Mouse (Mus musculus) retina, postnatal 1 day (tissue): ENCODE measurements around the gene Ggt1.
A peak's percentile ranks its signal among the peaks of the same experiment; 100 is the strongest.

Source experiments
- DNase-seq: peaks from one replicate; pipeline ENCODE4 v3.0.0-alpha.2; 2012

The Ggt1 gene

GRCm38 (mm10) chr10:75579129-75579528 is 17.7 kb downstream of the Ggt1 start:
- DNase-seq: no peak

- DNase-seq: peak; percentile 93
Observed at GRCm38 (mm10) chr10:75585876-75586552, 24.6 kb downstream of the Ggt1 start.

- DNase-seq: no peak
Observed at GRCm38 (mm10) chr10:75586553-75586879, 25.1 kb downstream of the Ggt1 start.

- DNase-seq: no peak
Observed at GRCm38 (mm10) chr10:75587781-75588180, 26.4 kb downstream of the Ggt1 start.

DNA sequence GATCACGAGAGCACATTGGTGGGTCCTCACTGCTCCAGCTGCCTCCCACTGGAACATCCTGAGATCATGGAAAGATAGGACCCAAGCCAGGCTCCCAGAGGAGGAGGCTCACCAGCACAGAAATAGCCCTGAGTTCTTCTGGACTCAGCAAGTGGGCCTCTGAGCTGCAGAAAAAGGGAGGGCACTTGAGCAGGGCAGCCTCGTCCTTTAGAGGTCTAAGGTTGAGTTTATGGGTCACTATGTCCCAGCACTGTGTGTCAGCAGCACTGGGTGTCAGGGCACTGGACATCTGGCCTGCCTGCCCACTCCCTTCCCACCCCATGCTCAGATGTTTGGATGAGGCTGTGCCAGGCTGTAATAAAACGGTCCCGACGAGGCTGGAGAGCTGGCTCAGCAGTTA is 26.9 kb downstream of the Ggt1 start:
- no peak for DNase-seq

DNA sequence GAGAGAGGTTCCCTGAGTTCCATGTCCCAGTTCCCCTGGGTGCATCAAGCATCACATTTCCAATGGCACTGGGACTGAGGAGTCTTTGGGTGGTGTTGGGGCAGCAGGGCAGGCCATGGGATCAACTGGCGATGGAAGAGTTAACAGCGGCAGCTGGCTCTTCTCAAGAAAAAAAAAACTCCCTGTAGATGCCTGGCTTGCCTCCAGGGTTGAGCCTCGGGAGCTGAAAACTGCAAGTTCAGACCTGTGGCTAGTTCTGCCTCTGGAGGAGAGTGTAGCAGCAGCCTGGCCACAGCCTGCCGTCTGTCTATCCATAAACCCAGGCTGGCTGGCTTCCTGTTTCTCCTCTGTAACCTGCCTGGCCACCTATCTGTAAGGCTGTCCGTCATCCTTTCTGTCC is 27.7 kb downstream of the Ggt1 start, which contains the start of gene Ggt5:
Gene Ggt5, plus strand, starts transcription at position 212 of the 400 bp plus-strand sequence.
- peak; percentile 63 for DNase-seq

DNA sequence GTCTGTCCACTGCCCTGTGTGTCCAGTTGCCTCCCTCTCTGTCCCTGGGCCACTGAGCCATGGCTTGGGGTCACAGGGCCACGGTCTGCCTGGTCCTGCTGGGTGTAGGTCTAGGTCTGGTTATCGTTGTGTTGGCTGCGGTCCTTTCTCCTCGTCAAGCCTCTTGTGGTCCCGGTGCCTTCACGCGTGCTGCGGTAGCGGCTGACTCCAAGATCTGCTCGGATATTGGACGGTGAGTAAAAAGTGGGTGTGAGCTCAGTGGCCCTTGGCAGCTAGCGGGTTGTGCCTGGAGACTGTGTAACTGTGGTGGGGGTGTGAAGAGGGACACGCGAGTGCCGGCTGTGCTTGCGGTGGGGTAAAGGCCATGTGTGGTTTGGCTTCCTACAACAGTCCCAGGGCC is 28.2 kb downstream of the Ggt1 start:
- DNase-seq: no peak

- DNase-seq: no peak
Observed at GRCm38 (mm10) chr10:75591211-75591894, 29.9 kb downstream of the Ggt1 start.

DNA sequence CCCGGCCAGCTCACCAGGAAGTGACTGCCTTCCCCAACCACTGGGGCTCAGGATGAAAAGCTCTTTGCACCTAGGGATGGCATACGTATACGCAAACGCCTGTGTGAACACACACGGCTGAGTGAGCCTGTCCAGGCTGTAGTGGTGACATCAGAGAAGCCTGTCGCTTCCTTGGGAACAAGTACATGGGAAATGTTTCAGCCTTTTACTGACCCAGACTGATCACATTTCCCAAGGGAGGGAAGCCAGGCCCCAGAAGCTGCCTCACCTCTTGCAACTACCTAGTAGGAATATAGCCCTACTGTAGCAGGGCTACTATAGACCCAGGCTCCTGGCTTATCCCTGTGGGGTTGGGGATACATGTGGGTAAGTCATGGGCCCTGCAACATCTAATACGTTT is 31.2 kb downstream of the Ggt1 start:
- DNase-seq: no peak

GRCm38 (mm10) chr10:75595981-75596380 is 34.6 kb downstream of the Ggt1 start:
- DNase-seq: no peak

- no peak for DNase-seq
Observed at GRCm38 (mm10) chr10:75600189-75600730, 38.9 kb downstream of the Ggt1 start.

- DNase-seq: peak; percentile 21
Observed at GRCm38 (mm10) chr10:75605162-75605846, 43.9 kb downstream of the Ggt1 start.

- no peak for DNase-seq
Observed at GRCm38 (mm10) chr10:75607253-75607652, 45.8 kb downstream of the Ggt1 start.

GRCm38 (mm10) chr10:75608975-75609374 is 47.6 kb downstream of the Ggt1 start:
- DNase-seq: no peak

DNA sequence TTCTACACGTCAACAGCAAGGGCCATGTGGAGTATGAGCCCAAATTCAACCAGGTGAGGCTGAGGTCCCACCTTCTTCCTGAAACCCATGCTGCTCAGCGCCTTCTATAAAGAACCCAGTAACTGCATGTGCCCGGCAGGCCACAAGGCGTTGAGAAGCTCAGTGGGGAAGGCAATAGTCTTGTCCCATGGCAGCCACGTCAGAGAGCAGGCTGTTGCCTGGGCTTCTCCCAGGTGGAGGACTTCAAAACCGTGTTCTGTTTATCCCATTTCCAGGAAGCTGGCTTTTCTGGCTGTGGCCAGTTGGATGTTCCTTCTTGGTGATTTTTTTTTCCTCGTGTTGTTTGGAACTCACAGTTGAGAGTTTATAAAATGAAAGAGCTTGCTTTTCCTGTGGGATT is 49.1 kb downstream of the Ggt1 start:
- DNase-seq: no peak

- no peak for DNase-seq
Observed at GRCm38 (mm10) chr10:75616044-75616443, 54.6 kb downstream of the Ggt1 start.

- no peak for DNase-seq
Observed at GRCm38 (mm10) chr10:75620818-75621217, 59.4 kb downstream of the Ggt1 start.

GRCm38 (mm10) chr10:75625920-75626319 is 64.5 kb downstream of the Ggt1 start:
- no peak for DNase-seq

DNA sequence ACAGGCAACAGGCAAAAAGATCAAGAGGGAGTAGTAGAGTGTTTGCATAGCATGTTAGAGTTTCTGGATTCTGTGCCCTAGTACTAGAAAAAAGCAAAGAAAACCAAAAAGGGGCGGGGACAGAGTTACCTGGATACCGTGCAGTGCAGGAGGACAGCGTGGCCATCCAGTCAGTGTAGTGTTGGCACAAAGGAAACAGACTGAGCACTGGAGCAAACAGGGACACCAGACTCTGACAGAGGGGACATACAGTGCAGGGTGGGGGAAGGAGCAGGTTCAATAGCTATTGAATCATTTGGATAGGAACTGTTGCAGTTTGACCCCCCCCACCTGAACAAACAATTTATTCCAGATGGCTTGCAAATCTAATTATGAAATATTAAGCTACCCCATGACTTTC is 65.6 kb downstream of the Ggt1 start:
- no peak for DNase-seq

- no peak for DNase-seq
Observed at GRCm38 (mm10) chr10:75627490-75627889, 66.1 kb downstream of the Ggt1 start.

DNA sequence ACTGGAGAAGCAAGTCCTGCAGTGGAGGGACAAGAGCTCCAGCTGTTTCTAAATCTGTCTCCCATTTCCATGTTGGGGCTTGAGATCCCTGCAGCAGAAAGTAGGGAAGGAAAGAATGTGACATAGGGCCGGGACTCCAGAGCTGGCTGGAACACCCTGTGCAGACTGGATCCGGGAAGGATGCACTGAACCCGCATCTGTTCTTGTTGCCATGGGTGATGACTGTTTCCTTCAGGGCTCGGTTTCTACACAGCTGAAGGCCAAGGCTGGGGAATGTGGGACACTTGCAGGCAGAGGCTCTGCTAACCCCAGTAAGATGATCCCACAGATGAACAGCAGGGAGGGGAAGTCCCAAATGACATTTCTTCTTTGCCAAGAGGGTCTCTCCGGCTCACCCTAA is 71.2 kb downstream of the Ggt1 start:
- DNase-seq: peak; percentile 39

- no peak for DNase-seq
Observed at GRCm38 (mm10) chr10:75633048-75633447, 71.6 kb downstream of the Ggt1 start.

GRCm38 (mm10) chr10:75633576-75634139 is 72.3 kb downstream of the Ggt1 start:
- no peak for DNase-seq

- no peak for DNase-seq
Observed at GRCm38 (mm10) chr10:75634610-75635009, 73.2 kb downstream of the Ggt1 start.
